Mouse (Mus musculus) C2C12 (cell line): ENCODE results near the gene Sv2b. TPM values are rescaled to one million over a fixed set of nuclear protein-coding genes. Genes with fewer than 3 reads are reported as not detected.
"Not testable (repeated sequence)": the region's sequence is repeated elsewhere in the genome, so short reads cannot be mapped to it uniquely, and the experiment has no call there.

Experiments
- H3K27me3 ChIP-seq: one replicate; pipeline ENCODE4 v1.6.1; 2011; ENCODE audit not compliant: control insufficient read depth, insufficient read depth, insufficient read length
- H3K36me3 ChIP-seq: one replicate; pipeline ENCODE4 v1.6.1; 2011; ENCODE audit not compliant: control insufficient read depth, insufficient read depth
- H3K4me3 ChIP-seq: one replicate; pipeline ENCODE4 v1.5.1; 2011; ENCODE audit warnings: mild to moderate bottlenecking, control low read depth; ENCODE audit not compliant: poor library complexity, insufficient read depth, severe bottlenecking
- H3K79me2 ChIP-seq: one replicate; pipeline ENCODE4 v1.6.1; 2011; ENCODE audit not compliant: control insufficient read depth, insufficient read depth
- H3K79me3 ChIP-seq: one replicate; pipeline ENCODE4 v1.6.1; 2011; ENCODE audit warnings: low read depth, control low read depth
- H3ac ChIP-seq: one replicate; pipeline ENCODE3; 2011; ENCODE audit warnings: low read depth; ENCODE audit not compliant: control insufficient read depth, insufficient read length
- CEBPB ChIP-seq: IDR thresholded peaks from one replicate; pipeline ENCODE4 v1.6.1; 2011; ENCODE audit warnings: low read depth, mild to moderate bottlenecking, control low read depth, moderate library complexity
- CTCF ChIP-seq: IDR thresholded peaks from one replicate; pipeline ENCODE4 v1.5.1; 2011; ENCODE audit not compliant: control insufficient read depth, insufficient read depth, insufficient read length
- FOSL1 ChIP-seq: IDR thresholded peaks from one replicate; pipeline ENCODE4 v1.8.0; 2011; ENCODE audit warnings: mild to moderate bottlenecking, low read length; ENCODE audit not compliant: poor library complexity, insufficient read depth, severe bottlenecking
- MAX ChIP-seq: IDR thresholded peaks from one replicate; pipeline ENCODE4 v1.6.1; 2011; ENCODE audit warnings: mild to moderate bottlenecking, control low read depth
- MYOD1 ChIP-seq: IDR thresholded peaks from one replicate; pipeline ENCODE4 v1.6.1; 2011; ENCODE audit warnings: low read depth; ENCODE audit not compliant: control insufficient read depth, insufficient read length
- MYOG ChIP-seq: IDR thresholded peaks from one replicate; pipeline ENCODE4 v1.6.1; 2011; ENCODE audit not compliant: control insufficient read depth, insufficient read length; ENCODE audit errors: extremely low read depth
- USF1 ChIP-seq: IDR thresholded peaks from one replicate; pipeline ENCODE4 v1.6.1; 2011; ENCODE audit warnings: low read depth, mild to moderate bottlenecking, control low read depth, moderate library complexity
- polyA plus RNA-seq: library from polyadenylated mRNA; unstranded; fragments of >200 nt; fragmentation: generic; extraction: Trizol; gene quantifications from one replicate; pipeline ENCODE4 v1.2.1, GENCODE M21; 2012; ENCODE audit warnings: missing spikeins

Gene Sv2b
- polyA plus RNA-seq, 1 experiment, result 0.02 TPM

- no peaks in the 10 kb centered on the region for H3K36me3 ChIP-seq
- H3K27me3 ChIP-seq, result no peaks in the 10 kb centered on the region
- no peaks in the 10 kb centered on the region for H3K79me2 ChIP-seq
- no peak for TF ChIP-seq CEBPB
- no peak for TF ChIP-seq CTCF
- no peaks in the 10 kb centered on the region for H3K79me3 ChIP-seq
- H3K4me3 ChIP-seq, result no peak overlapping the region
- no peak overlapping the region for H3ac ChIP-seq
Measured at GRCm38 (mm10) chr7:75332311-75332710, 23.2 kb upstream of the Sv2b start.

GRCm38 (mm10) chr7:75329740-75330142, 20.7 kb upstream of the Sv2b start:
- TF ChIP-seq MYOD1 (no peak), CTCF (no peak), CEBPB (no peak), MYOG (no peak), USF1 (no peak), MAX (no peak)
- Histone ChIP-seq H3K79me3 (no peaks in the 10 kb centered on the region), H3K4me3 (no peak overlapping the region), H3K36me3 (no peaks in the 10 kb centered on the region), H3K79me2 (no peaks in the 10 kb centered on the region), H3ac (no peak overlapping the region), H3K27me3 (no peaks in the 10 kb centered on the region)

GRCm38 (mm10) chr7:75328721-75329362, 19.8 kb upstream of the Sv2b start:
- Histone ChIP-seq H3K36me3 (no peaks in the 10 kb centered on the region), H3K4me3 (no peak overlapping the region), H3ac (no peak overlapping the region), H3K79me3 (no peaks in the 10 kb centered on the region), H3K27me3 (no peaks in the 10 kb centered on the region), H3K79me2 (no peaks in the 10 kb centered on the region)
- TF ChIP-seq MAX (no peak), USF1 (no peak), CEBPB (no peak), MYOG (no peak), MYOD1 (no peak), FOSL1 (no peak), CTCF (no peak)

GRCm38 (mm10) chr7:75325273-75325672, 16.2 kb upstream of the Sv2b start:
- no peak for TF ChIP-seq CEBPB
- TF ChIP-seq MAX, result no peak
- Histone ChIP-seq H3ac (no peak overlapping the region), H3K27me3 (no peaks in the 10 kb centered on the region), H3K79me2 (no peaks in the 10 kb centered on the region), H3K4me3 (no peak overlapping the region), H3K79me3 (no peaks in the 10 kb centered on the region), H3K36me3 (no peaks in the 10 kb centered on the region)

GRCm38 (mm10) chr7:75322742-75323141, 13.7 kb upstream of the Sv2b start:
- H3K79me3 ChIP-seq, H3K36me3 ChIP-seq, H3K4me3 ChIP-seq, H3K27me3 ChIP-seq, H3ac ChIP-seq, H3K79me2 ChIP-seq: not testable (repeated sequence)

- Histone ChIP-seq H3ac (no peak overlapping the region), H3K27me3 (no peaks in the 10 kb centered on the region), H3K4me3 (no peak overlapping the region), H3K79me3 (no peaks in the 10 kb centered on the region), H3K36me3 (no peaks in the 10 kb centered on the region), H3K79me2 (no peaks in the 10 kb centered on the region)
- no peak for TF ChIP-seq FOSL1
- TF ChIP-seq MYOG, result no peak
- no peak for TF ChIP-seq CTCF
- TF ChIP-seq MYOD1, result no peak
- no peak for TF ChIP-seq CEBPB
- no peak for TF ChIP-seq MAX
- no peak for TF ChIP-seq USF1
Measured at GRCm38 (mm10) chr7:75320009-75320408, 10.9 kb upstream of the Sv2b start.

GRCm38 (mm10) chr7:75318320-75318719, 9.3 kb upstream of the Sv2b start:
- Histone ChIP-seq H3K79me2 (no peaks in the 10 kb centered on the region), H3K36me3 (no peaks in the 10 kb centered on the region), H3K79me3 (no peaks in the 10 kb centered on the region), H3K27me3 (no peaks in the 10 kb centered on the region), H3K4me3 (no peak overlapping the region), H3ac (no peak overlapping the region)
- TF ChIP-seq CEBPB (no peak), USF1 (no peak)
